Mouse (Mus musculus) heart, adult 8-10 months (tissue): ENCODE measurements at regions not wholly inside any gene's neighbourhood (a gene's known extent, or its start where the extent isn't known, plus 50 kb on each side); places are given as distances from the start of the nearest gene placed in this dataset.

Experiments
- DNase-seq: peaks from one replicate; pipeline ENCODE4 v3.0.0; 2022; ENCODE audit warnings: low spot score

DNA sequence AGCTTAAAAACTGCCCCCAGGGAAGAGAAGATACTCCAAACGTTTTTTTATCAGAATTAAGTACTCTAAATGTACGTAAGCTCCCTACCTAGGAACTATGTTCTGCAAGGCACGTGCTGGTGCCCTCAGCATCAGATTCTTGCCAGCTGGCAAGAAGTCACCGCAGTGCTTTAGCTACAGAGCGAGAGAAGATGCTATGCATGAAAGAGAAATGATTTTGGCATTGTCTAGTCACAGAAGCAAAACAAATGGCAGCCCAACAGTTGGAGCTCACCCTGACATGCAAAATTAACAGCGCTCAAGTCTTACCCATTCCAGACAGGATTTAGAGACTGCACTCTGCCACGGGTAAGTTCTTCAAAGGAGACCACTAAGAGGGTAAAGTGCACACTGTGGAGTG lies 311.5 kb downstream of the Glrx3 start:
- DNase-seq: no peak

DNA sequence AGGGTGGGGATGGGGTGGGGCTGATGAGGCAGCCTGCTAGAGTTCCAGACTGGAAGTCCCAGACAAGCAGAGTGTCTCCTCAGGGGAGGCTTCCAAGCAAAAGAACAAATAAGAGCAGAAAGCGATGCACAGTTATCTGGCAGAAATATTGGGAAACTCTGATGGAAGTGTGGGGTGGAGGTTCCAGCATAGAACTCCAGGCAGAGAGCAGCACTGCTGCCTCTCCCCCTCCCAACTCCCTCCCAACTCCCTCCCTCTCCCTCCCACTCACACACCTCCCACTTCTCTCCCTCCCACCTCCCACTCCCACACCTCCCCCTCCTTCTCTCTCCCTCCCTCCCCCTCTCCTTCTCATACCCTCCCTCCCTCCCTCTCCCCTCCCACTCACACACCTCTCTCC lies 313.3 kb downstream of the Glrx3 start:
- DNase-seq: no peak

DNA sequence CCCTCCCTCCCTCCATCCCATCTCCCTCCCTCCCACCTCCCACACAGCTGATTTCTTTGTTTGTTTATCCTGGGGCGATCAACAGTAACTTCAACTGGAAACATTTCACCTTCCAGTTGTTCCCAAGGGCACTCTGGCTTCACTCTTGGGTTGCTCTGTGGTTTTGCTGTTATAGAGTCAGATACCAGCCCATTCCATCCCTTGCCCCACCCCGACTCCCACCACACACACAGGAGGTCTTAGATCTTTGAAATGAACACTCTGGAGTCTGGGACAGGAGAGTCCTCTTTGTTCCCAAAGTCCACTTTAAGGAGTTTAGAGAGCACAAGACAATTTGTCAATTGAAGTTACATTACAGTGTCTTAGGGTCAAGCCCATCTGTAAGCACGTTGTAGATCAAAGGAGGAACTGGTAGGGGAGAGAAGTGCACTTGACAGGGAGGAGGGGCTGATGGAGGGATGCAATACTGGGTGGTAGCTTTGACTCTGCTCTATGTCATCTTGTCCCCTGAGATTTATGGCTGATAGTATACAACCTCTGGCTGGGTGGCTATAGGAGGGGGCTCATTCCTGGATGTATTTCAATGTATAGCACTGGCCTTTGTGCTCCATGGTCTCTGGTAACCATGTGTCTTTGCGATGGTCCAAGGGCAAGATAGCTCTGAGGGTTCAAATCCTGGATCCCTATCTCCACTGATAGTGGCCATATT lies 313.9 kb downstream of the Glrx3 start:
- DNase-seq: no peak

DNA sequence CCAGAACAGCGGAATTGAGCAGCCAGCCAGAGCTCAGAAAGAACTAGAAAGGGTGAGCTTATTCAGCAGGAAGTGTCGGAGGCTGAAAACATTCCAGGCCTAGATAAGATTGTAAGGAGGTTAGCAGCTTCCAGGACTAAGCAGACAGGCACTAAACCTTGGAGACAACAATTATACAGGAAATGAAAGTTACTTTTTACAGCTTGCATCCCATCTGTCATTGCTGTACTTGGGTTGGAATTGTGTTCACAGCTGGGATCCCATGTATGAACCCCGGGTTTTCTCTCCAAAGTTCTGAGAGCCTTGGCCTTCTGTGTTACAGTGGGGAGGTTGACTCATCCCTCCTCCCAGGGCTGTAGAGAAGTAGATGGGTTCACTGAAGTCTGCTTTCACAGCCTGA lies 328.5 kb downstream of the Glrx3 start:
- DNase-seq: peak; percentile 26

DNA sequence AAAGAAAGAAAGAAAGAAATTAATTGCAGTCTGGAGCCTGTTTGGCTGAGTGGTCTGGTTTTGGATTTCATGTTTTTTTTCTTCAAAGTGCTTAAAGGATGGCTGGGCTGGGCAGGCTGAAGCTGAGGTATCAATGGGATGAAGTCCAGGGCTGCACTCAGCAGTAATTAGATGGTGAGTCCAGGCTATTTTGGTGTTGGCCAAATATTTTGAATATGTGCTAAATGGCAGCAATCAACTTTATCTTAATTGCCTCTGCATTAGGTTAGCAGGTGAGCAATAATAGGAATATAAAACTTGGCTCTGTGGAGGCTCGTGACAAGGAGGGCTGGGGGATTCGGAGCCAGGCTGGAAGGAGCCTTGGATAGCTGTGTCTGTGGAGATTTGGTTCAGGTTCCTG lies 329.3 kb downstream of the Glrx3 start:
- no peak for DNase-seq

DNA sequence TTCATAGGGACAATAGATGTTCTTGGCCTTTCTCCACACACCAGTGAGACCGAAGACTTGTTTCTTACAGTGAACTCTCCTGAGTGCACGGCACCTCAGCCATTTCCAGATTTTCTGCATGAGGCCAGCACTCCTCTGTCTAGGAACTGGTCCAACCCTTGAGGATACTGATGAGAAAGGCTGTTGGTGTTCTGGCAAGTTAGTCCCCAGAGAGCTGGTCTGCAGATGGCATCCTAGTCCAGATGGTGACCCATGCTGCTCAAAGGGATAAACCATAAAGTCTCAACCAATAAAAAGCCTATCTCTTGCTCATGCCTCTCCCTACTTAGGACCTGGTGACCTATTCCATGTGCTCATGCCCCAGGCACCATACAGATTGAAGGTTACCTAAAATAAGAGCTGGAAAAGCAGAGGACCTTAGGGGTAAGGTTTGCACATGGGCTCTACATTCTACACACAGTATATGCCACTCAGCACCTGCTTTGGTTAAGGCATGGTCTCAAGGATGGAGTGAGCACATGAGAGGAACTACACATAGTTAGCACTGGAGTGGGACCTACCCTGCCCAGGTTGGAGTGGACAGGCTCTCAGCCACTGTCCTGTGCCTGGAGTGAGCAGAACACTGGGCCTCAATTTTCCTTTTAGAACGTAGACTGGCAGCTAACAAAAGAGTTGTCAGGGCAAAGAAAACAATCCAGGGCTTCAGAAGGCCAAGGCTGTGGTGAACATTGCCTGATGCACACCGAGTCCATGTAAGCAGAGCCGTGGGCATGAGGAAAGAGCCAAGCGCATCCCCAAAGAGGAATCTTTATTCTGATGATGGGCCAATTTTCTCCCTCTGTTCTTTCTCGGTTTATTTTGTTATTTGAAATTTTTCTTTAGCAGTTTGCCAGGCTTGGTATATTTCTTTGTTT lies 335.9 kb downstream of the Glrx3 start:
- no peak for DNase-seq

DNA sequence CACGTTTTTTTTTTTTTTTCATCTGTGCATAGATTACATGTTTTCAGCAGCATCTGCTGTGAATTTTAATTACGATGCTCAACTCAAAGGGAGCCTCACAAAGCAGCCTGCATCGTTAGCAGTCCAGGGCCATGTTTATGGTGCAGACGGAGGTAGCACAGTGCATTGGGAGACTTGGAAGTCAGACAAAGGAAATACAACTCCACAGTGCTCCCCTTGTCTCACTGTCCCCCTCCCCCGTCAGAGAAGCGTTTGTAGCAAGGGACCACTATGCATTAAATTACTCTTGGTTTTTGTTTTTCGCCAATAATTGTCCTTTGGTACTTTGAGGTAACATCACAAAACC lies 336.5 kb downstream of the Glrx3 start:
- DNase-seq: no peak

DNA sequence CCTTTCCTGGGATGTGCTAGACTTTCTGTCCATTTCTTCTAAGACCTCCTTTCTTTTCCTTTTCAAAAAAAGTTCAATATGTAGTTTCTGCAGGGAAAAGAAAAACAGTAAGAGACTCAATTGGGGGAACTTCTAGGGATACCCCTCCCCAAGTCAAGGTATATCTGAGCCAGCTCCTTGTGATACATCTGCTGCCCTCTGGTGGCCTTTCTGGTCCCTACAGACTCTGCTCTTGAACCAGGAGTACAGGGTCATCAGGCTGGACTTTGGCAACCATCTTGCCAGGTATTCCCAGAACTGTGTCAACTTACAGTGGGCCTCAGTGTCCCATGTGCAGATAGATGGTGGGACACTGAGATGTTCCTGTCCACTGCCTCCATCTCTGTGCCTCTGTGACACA lies 346.5 kb downstream of the Glrx3 start:
- DNase-seq: peak; percentile 11

DNA sequence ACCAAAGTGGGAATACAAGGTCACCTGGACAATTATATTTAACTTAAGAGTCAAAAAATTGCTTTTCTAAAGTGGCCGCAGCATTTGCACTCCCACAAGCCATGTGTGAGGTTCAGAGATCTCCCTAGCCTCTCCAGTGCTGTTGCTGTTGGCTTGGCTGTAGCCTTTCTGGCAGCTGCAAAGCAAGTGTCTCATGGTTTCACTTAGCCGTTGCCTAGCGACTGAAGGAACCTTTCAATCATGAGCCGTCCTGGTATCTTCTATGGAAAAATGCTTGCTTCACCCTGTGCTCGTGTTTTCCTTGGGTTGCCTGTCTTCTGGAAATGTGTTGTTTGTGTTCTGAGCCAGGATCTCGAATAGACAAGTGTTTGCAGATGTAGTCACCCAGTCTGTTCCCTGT lies 367.9 kb downstream of the Glrx3 start:
- peak; percentile 50 for DNase-seq

DNA sequence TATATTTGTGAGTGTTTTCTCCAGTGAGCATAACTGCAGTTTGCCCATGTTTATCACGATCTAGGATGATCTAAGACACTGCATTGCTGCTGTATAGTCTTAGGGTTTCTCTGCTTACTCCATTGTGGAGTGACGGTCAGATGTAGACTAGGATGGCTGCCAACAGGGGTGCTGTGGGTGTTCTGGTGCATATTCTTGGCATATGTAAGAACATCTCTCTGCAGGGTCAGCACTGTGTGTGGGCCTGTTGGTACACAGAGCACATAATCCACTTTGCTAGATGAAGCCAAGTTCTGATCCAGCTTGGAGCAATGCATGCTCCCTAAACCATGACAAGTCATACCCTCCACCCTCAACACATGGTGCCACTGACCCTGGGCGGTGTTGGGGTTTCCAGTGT lies 375.4 kb downstream of the Glrx3 start:
- DNase-seq: no peak

DNA sequence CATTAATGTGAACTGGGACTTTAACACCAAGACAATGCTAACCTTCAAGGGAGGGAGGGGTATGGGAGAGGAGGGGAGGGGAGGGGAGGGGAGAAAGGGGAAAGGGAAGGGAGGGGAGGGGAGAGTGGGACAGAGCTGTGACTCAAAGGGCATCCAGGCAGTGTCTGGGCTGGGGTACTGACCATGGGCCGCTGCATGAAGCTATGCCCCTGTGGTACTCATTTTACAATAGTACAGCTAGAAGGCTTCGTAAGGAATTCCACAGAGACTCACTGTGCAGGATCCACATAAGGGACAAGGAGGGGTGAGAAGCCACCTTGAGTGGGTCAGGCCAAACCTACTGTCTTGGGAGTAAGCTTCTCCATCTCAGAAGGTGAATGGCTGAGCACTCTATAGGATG lies 403.1 kb downstream of the Glrx3 start:
- no peak for DNase-seq

DNA sequence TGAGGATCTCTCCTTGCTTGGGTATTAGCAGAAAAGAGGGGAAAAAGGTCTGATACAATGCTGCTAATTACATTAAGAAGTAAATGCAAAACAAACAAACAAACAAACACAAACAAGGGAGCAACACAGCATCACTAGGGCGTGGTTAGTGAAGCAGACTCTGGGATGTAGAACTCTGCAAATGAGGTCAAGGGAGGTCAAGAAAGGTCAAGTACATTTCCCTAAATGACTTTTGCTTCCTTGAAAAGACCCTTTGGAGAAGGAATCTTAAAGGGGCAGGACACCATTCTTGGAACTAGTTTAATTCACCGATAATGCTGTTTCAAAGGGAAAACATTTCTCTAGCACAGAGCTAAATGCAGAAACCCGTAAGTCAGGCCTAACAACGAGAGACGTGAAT lies 403.6 kb downstream of the Glrx3 start:
- no peak for DNase-seq

DNA sequence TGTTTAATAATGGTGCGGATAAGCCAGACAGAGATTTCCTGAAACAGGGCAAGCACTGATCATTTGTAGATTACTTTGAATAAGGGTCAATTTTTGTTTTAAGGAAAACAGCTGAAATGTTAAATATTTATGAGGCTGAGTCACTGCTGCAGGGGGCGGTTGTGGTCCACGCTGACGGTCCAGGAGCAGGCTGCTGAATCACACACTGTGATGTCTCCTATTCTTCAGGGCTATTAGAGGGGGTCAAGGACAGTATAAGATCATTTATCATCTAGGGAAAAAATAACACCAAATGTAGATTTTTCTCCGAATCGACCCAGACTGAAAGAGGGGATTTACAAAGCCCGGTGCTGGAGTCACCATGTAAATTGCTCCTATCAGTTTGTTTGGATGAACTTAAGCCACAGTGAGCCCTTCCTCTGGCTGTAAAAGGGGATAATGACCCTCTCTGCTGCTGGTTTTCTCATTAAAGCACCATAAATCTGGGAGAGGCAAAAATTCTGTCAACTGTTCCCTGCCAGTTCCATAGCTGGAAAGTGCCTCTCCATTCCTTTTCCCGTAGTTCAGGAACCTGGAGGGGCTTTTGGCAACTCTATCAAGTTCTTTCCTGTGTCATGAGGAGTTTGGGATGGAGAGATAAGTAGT lies 404.2 kb downstream of the Glrx3 start:
- DNase-seq: no peak

DNA sequence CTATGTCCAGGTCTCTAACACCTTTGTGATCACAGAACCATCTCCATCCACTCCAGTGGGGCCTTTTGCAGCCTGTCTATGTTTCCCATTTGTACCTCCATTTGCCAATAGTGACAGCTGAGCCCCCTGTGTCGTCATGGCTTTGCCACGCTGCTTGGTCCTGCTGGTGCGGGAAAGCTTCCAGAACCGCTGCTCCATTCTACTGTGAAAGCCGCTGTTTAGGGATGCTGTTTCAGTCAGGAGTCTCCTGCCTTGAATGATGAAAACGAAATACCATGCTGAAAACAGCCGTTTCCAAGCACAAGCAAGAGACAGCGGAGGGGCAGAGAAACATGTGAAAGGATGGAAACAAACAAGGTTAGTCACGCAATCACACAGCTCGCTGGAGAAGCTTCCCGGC lies 410.4 kb downstream of the Glrx3 start:
- DNase-seq: no peak

DNA sequence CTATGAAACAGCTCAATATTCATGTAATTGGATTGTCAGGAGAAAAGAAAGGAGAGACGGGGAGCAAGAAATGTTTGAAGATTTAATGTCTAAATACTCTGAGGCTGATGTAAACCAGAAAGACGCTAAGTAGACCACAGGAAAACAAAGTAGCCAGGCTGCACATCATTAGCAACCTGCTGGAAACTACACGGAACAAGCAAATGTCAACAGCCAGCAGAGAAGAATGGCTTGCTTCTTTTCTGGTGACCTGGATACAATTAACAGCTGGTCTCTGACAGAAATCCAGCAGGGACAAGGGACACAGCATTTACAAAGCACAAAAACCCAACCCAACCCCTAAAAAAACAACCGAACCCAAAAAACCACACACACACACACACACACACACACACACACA lies 413.6 kb downstream of the Glrx3 start:
- DNase-seq: no peak

DNA sequence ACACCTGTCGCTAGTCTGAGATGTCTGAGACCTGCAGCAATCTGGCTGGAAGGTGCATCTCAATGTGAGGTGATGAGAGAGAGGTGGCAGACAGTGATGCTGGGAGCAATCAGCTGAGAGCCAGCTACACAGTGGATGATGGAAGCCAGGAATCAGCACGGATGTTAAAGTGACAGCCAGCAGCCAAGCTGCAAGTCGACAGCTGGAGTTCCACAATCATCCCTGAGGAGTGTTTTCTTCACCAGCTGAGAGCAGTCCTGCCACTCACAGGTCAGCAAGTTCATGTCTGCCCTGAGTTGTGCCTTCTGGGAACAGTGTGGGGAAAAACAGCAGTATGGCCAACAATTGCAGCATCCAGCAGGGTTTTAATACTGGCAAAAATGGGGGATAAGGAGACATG lies 422.3 kb downstream of the Glrx3 start:
- no peak for DNase-seq

DNA sequence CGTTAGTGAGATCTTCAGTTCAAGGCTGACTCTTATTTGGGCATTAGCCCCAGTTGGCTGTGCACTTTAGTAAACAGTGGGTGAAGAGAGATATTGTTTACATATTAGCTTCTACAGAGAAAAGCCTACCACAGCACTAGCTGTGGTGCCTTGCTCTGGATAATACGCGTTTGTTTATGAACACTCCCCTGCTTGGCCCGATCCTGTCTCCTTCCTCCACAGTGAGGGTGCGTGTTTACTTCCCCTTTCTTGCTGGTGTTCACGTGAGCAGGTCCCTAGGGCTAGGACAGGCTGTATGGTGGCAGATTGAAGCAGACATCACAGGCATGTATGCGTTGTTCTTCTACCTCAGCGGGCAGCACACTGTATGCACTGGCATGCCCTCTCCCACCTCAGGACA lies 423.1 kb downstream of the Glrx3 start:
- DNase-seq: no peak

DNA sequence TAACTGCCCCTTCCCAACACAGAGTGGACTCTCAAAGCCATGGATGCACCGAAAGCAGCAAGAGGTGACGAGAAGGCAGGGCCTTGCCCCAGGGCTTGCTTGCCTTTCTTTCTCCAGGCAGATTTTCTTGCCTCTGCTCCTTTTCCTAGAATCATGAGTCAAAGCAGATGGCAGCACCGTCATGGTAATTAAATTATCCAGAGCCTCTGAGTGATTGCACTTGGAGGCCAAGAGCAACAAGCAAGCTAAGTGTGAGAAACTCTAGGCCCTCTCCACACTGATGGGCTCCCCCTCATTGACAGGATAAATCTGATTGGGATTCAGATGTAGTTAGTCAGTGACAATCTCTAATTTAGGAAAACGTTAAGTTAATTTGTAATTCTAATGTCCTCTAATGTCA lies 427.5 kb downstream of the Glrx3 start:
- DNase-seq: no peak

DNA sequence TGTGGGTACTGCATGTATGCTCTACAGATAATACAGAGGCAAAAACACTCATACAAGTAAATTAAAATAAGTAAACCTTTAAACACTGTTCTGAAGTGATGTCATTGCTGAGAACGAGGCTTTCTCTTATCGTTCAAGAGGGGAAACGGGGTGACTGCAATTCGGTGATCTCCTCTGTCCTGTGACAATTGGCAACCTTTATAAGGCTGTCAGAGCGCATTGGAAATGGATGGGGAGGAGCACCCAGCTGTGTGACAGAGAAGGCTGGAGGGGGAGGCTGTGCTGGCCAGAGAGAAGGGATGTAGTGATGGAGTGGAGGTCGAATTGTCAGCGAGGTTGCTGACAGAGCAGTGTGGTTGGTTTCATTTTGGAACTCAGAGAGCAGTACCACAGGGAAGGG lies 428.0 kb downstream of the Glrx3 start:
- DNase-seq: no peak

DNA sequence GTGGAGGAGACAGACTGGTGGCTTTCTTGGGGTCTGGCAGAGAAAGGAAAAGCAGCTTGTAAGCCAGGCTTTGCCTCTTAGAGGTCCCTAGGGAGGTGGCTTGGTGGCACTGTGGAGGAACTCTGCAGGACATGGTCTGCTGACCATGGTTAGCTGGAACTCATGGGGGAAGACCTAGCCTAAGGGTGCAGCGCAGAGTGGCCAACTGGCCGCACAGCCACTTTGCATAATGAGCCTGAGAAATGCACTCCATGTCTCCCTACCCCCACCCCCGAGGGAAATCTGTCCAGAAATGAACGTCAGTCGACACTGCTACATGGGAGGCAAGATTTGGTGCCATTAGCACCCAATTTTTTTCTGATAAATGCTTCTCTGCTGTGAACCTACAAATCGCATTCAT lies 429.5 kb downstream of the Glrx3 start:
- DNase-seq: no peak

DNA sequence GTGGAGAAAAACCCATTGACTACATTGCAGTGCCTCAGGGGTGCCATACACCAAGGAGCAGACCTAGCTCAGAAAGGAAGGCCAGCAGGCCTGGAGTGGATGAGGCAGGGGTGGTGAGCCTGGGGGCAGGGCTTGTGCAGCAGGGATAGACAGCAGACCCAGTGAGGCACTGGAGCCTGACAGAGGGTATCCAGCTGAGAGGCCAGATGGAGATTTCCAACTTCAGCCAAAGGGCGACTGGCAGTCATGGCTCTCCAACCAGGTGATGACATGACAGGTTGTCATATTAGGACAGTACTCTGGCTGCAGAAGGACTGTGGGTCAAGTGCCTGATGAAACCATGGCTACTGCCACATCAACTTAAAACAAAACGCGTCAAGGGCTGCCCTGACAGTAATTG lies 431.1 kb downstream of the Glrx3 start:
- no peak for DNase-seq

DNA sequence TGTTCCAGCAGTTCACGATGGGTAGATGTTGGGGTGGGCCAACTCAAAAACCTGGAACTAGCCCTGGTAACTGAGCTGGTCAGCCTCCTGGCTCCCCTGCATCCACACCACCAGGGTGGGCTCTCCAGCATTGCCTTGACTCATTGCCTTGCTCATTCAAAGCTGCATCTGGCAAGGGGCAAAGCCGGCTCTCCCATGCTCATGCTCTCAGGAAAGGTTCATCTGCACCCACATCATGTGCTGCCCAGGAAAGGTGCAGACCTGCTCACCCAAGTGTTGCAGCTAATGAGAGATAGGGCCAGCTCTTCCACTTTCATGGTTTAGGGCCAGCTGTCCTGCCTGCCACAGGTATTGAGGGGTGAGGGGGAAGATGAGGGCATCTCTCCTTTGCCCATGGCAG lies 437.9 kb downstream of the Glrx3 start:
- no peak for DNase-seq

DNA sequence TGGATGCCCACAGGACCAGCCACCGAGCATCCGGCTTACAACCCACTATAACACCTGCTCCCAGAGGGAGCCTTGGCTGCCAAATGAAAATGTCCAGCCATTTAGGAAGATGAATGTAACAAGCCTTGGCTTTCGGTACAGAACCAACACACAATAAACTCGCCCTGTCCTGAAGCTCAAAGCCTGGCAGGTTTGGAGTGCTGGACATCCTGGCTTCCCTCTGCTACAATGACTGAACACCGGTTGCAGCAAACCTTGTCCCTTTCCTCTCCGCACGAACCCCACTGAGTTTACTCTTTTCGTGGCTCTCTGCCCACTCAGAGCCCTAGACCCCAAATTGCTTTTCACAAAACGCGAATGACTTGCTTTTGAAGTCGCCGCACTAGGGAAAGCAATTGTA lies 441.9 kb downstream of the Glrx3 start:
- no peak for DNase-seq
